Mouse (Mus musculus): ENCODE measurements around the gene Coro1a. TPM values are rescaled to one million over a fixed set of nuclear protein-coding genes. Genes with fewer than 3 reads are reported as not detected.
A peak's percentile ranks its signal among the peaks of the same experiment; 100 is the strongest.

The Coro1a gene
- total and polyA plus RNA-seq, 3 experiments, result 203 to 349 (median 312) TPM

DNA sequence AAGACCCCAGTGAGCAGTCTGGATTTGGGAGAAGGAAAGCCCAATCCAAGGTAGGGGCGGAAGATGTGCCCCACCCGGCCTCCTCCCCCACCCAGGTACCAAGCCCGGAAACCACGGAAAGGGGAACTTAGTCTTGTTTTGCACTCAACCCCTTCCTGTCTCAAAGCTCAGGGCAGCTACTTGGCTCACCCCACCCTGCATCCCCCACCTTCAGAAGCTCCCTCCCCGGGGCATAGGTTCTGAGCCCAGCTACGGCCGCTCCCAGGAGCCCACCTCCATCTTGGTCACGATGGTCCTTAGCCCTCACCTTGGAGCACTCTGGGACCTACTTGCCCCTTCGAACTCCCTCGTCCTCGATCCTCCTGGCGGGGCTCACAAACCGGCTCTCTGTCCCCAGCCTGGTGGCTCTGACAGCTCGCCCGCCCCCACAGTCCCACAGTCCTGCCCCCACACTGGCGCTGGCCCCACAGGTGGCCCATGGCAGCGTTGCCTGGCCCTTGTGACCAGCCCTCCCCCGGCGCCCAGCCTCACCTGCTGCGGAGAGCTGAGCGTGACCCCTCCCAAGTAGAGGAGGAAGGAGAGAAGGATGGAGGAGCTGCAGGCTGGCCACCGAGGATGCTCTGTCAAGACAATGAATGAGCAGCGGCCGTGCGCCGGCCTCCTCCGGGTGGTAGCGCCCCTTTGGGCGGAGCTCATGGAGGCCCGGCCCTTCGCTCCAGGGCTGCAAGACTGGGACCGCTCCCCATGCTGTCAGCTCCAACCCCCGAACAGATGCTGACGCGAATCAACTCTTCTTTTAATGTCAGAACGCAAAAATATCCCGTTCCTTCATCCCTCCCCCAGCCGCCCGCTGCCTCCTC, 3.2 kb downstream of the Coro1a start:
- in situ Hi-C loops (cut with MboI; ENCODE audit: low pct_ligation_motif_present, low pct_unique_long_range_greater_than_20kb, low sequenced_read_pairs), result loop anchor here (5.0 to 10.0 kb wide), 5 partner anchors 78 to 1220 kb away; partner anchors contain the start of genes Mvp, Pagr1a, Pagr1b and Tbx6
- peaks cover 26 to 33% of the 10 kb centered on the region in 2 experiments for H3K36me3 ChIP-seq (replicated peaks in 1 of 2; ENCODE audit: control insufficient read depth in 1 of 2, insufficient read depth in 1 of 2, low read length in 1 of 2)
- dilution Hi-C loops (cut with MboI; ENCODE audit: extremely low pct_ligation_motif_present, extremely low pct_unique_long_range_greater_than_20kb, low sequenced_read_pairs), result no loop called here
- DNase-seq (ENCODE audit: extremely low read depth), result peak; percentile 87
- H3K4me1 ChIP-seq (ENCODE audit: control insufficient read depth in 1 of 2, insufficient read depth in 2 of 2), result peaks cover 35 to 64% of the 10 kb centered on the region in 2 experiments
- H3K79me2 ChIP-seq (replicated peaks; ENCODE audit: control insufficient read depth, extremely low read depth, insufficient read depth, poor library complexity, severe bottlenecking), result peaks cover 29% of the 10 kb centered on the region
- peak overlapping the region; percentile 76 for H3K9ac ChIP-seq (ENCODE audit: insufficient read depth, low read depth)
- H3K27ac ChIP-seq (ENCODE audit: insufficient read depth, low read depth), result peak overlapping the region; percentile 95
- peaks cover 6% of the 10 kb centered on the region for H3K9me3 ChIP-seq (replicated peaks; ENCODE audit: low read length)
- H3K4me2 ChIP-seq (ENCODE audit: insufficient read depth, low read depth, poor library complexity, severe bottlenecking), result peak overlapping the region; percentile 92
- no peaks in the 10 kb centered on the region for H3K27me3 ChIP-seq (replicated peaks)
- H3K4me3 ChIP-seq (replicated peaks in 1 of 3; ENCODE audit: low read depth in 2 of 3, low read length in 2 of 3, poor library complexity in 1 of 3), result peak overlapping the region; percentile 85 to 86 (median 85)
- no peak for TF ChIP-seq PAX5 (IDR thresholded peaks at IDR 0.05; ENCODE audit: low read length)
- no peak for TF ChIP-seq ZNF384 (IDR thresholded peaks at IDR 0.05; ENCODE audit: low read depth, low read length)
- TF ChIP-seq IRF4 (IDR thresholded peaks at IDR 0.05; ENCODE audit: low read depth, low read length), result peak; percentile 54; the same call in 1 of the 2 replicates
- peak; percentile 75; the same call in 1 of the 2 replicates for TF ChIP-seq MXI1 (IDR thresholded peaks at IDR 0.05; ENCODE audit: low read depth, low read length)
- peak; percentile 44 for TF ChIP-seq BHLHE40 (IDR thresholded peaks at IDR 0.05; ENCODE audit: low read depth, low read length)
- no peak for TF ChIP-seq CTCF (conservative IDR thresholded peaks at IDR 0.05 in 1 of 2, IDR thresholded peaks at IDR 0.05 in 1 of 2; ENCODE audit: low read depth in 2 of 2, low read length in 2 of 2)
- no peak for TF ChIP-seq JUN (IDR thresholded peaks at IDR 0.05; ENCODE audit: insufficient read depth, low read depth, low read length)
- 0 out of 2 replicates have a peak, but pooled peaks have one; percentile 28 for TF ChIP-seq RCOR1 (conservative IDR thresholded peaks at IDR 0.05; ENCODE audit: low read depth, low read length)
- no peak for TF ChIP-seq GABPA (IDR thresholded peaks at IDR 0.05; ENCODE audit: insufficient replicate concordance, low read depth, low read length)
- peak; percentile 89 for TF ChIP-seq ZMIZ1 (IDR thresholded peaks at IDR 0.05; ENCODE audit: low read depth, low read length)
- peak; percentile 93 for TF ChIP-seq TCF12 (IDR thresholded peaks at IDR 0.05; ENCODE audit: low read depth, low read length)
- TF ChIP-seq USF2 (conservative IDR thresholded peaks at IDR 0.05; ENCODE audit: low read depth, low read length), result no peak
- TF ChIP-seq NRF1 (IDR thresholded peaks at IDR 0.05; ENCODE audit: low read depth, low read length), result peak; percentile 50
- peak; percentile 65; the same call in 1 of the 2 replicates for TF ChIP-seq CHD1 (IDR thresholded peaks at IDR 0.05; ENCODE audit: low read depth, low read length)
- TF ChIP-seq MAZ (IDR thresholded peaks at IDR 0.05; ENCODE audit: low read depth, low read length), result peak; percentile 92
- TF ChIP-seq MEF2A (IDR thresholded peaks at IDR 0.05; ENCODE audit: borderline replicate concordance, low read depth, low read length), result peak; percentile 32; the same call in 1 of the 2 replicates
- TF ChIP-seq POLR2AphosphoS2 (IDR thresholded peaks at IDR 0.05; ENCODE audit: low read depth, low read length), result peak; percentile 73; the same call in 1 of the 2 replicates
- peak; percentile 58 for TF ChIP-seq HCFC1 (IDR thresholded peaks at IDR 0.05; ENCODE audit: low read depth, low read length)
- TF ChIP-seq EP300 (IDR thresholded peaks at IDR 0.05; ENCODE audit: low read length), result peak; percentile 55
- 0 out of 2 replicates have a peak, but pooled peaks have one; percentile 53 for TF ChIP-seq MYC (IDR thresholded peaks at IDR 0.05; ENCODE audit: low read depth, low read length)
- peak; percentile 35 for TF ChIP-seq ETS1 (conservative IDR thresholded peaks at IDR 0.05; ENCODE audit: low read depth, low read length)
- TF ChIP-seq NELFE (IDR thresholded peaks at IDR 0.05; ENCODE audit: low read depth, low read length), result peak; percentile 84
- TF ChIP-seq SMC3 (IDR thresholded peaks at IDR 0.05; ENCODE audit: low read depth, low read length), result no peak
- peak; percentile 86 for TF ChIP-seq TBP (conservative IDR thresholded peaks at IDR 0.05; ENCODE audit: low read depth, low read length)
- TF ChIP-seq MAX (IDR thresholded peaks at IDR 0.05; ENCODE audit: low read length), result peak; percentile 61; the same call in 1 of the 2 replicates
- TF ChIP-seq ZKSCAN1 (IDR thresholded peaks at IDR 0.05; ENCODE audit: borderline replicate concordance, low read depth, low read length), result no peak
- peak; percentile 86 for TF ChIP-seq POLR2A (IDR thresholded peaks at IDR 0.05; ENCODE audit: low read depth, low read length)
- TF ChIP-seq KAT2A (IDR thresholded peaks at IDR 0.05; ENCODE audit: insufficient replicate concordance, low read length), result 0 out of 2 replicates have a peak, but pooled peaks have one; percentile 60
- TF ChIP-seq CHD2 (IDR thresholded peaks at IDR 0.05; ENCODE audit: low read length), result peak; percentile 78
- peak; percentile 89 for TF ChIP-seq SIN3A (IDR thresholded peaks at IDR 0.05; ENCODE audit: low read length)
- peak; percentile 69 for TF ChIP-seq UBTF (IDR thresholded peaks at IDR 0.05; ENCODE audit: low read depth, low read length)
- no peak for TF ChIP-seq MAFK (IDR thresholded peaks at IDR 0.05; ENCODE audit: insufficient replicate concordance, low read length)
- TF ChIP-seq ELF1 (IDR thresholded peaks at IDR 0.05; ENCODE audit: low read depth, low read length), result peak; percentile 80
